Mouse (Mus musculus): ENCODE data around the gene Lrp1.

Gene Lrp1

DNA sequence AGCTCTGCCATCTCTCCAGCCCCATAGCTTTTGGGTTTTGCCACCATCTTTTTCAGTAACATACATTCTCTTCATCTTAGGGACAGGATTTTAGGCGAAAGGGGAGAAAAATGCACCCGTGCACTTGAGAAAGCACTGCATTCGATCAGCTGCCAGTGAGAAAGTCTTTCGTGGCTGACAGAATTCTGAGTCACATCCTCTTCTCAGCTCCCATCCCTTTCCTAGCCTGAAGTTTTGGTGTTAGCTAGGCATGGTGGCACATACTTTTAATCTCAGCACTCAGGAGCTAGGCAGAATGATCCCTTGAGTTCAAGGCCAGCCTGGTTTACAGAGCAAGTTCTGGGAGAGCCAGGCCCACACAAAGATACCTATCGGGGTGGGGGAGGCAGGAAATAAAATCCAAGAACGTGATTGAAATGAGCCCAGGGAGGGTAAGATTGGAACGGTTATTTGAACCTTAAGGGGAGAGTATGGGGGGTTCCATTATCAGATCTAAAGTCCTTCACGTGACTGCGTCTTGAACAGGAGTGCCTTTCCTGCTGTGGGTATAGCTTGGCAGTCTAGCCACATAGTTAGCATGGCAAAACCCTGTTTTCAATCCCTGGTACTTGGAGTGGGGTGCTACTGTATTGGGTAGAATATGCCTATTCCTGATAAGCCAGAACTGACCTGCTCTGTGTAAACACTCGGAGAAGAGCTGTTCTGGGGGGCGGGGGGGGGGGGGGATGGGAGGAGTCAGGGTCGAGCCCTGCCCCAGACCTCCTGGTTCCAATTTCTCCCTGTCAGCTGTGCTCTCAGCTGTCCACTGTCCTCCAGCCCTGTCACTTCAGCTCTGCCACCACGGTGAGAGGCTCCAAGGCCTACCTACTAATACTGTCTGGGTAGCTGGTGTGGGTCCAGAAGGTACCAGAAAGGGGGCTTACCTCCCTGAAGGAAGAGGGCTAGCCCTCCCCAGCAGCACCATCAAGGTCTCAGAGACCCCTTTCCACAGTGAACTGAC, 119.8 kb downstream of the Lrp1 start, which contains the start of gene Stac3:
Gene Stac3, plus strand, starts transcription at position 793 of the 1,000 bp plus-strand sequence.
- DNase-seq (ENCODE audit: low spot score), result no peak

DNA sequence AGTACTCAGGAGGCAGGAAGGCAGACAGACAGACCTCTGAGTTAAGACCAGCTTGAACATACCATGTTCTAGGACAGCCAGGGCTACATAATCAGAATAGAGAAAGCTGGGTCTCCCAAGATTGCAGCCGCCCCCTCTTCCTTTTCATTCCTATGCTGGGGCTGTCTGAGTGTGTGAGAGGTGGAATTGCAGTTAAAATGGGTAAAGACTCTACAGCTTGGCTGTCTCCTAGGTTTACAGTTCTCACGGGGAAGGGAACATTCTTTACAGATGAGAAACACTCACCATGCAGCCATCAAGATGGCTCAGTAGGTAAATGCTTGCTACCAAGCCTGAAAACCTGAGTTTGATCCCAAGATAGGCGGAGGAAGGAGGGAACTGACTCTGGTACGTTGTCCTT, 120.9 kb downstream of the Lrp1 start:
- no peak for DNase-seq (ENCODE audit: low spot score)

DNA sequence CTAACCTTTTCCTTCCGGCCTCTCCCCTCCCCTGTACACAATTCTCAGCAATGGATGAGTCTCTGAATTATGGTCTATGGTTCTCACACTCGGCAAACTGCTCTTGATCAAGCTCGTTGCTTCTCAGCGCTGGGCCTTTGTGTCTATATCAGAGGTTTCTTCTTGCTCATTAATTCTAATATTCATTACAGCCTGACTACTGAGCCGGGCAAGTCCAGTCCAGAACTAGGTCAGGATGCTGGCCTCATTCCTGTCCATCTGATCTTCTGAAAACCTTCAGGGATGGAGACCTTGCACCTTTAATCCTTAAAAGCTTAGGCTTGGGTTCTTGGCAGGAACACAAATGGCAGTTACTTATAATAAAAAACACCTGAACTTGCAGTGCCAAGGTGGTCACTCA, 121.4 kb downstream of the Lrp1 start:
- no peak for DNase-seq (ENCODE audit: low spot score)

DNA sequence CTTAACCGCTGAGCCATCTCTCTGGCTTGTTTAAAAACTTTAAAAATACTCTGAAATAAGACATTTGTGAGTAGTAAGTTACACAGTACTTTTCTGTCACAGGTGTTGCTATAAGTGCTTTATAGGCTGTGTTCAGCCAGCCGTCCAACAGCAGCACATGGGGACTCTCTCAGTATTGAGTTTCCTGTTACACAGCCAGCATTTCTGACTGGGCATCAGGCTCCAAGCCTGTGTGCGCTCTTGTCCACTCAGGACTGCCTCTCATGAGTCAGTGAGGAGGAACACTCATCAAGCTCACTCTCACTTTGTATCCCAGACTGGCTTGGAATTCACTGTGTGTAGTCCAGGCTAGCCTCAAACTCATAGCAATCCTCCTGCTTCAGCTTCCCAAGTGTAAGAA, 124.8 kb downstream of the Lrp1 start:
- no peak for DNase-seq (ENCODE audit: low spot score)

DNA sequence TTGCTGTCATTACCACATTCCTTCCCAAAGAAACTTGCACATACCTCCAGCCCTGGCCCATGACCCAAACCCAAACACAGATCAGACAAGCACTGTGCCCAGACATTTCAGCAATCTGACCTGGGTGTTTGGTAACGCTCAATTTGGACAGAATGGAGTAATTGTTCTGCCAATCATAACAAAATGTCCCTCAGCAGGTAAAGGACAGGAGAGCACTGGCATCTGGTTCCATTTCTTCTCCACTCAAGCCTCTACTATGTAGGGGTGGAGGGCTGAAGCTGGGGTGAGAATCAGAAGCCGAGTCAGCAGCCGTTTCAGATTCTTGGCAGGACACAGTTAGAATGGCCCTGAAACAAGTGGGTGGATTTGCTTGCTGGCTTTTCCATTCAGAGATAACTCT, 128.8 kb downstream of the Lrp1 start:
- DNase-seq (ENCODE audit: low spot score), result no peak

DNA sequence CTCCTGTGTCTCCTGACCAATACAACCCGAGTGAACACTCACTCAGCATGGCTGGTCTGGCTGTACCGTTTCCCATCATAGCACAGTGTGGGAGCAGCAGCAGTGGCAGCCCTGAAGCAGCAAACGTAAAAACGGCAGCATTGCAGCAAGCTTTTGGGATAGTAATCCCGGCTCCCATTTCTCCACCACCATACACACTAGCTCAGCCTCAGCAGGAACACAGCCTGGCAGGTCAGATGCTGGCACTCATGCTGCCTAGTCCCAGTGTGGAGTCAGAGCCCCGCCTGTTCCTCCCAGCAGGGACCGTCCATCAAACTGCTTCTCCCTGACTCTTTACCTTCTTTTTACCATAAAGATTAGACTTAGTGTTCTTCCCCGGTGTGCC, 129.8 kb downstream of the Lrp1 start:
- no peak for DNase-seq (ENCODE audit: low spot score)

DNA sequence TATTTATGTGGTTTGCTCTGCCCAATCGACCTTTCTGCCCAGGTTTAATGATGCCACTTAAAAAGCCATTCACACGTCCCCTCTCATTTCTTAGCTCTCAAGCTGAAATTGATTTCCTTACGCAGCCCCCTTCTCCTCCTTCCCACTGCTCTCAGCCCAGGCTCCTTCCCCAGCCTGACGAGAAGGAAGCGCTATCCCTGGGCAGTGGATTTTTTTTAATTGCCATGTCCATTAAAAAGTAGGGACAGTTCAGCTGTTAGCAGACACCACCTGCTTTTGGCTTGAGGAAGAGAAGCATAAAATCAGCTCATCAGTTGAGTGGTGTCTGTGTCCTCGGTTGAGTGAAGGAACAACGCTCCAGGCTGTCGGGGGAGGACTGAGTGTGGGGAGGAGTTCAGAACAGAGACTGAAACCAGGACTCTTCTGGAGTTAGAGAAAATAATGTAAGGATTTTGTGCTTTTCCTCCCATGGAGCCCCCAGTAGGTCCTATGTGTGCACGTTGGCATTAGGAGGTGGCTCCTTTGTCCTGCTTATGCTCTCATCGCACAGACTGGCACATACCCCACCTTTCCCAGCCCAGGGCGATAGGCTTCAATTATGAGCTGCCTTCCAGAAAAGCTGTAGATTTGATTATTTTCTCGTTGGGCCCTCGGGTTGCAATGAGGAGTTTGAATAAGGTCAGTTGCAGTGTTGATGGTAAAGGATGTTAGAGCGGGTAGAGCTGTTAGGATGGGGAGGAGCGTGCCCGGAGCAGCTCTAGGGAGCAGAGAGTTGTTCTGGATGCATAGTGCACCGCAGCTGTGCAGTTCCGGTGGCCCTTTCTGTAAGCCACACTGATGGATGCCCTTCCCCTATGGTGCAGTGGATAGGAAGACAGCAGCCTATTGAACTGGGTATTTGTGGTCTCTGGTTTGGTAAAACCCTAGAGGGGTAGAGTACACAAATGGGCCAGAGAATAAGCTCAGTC, 130.5 kb downstream of the Lrp1 start:
- DNase-seq (ENCODE audit: low spot score), result no peak

DNA sequence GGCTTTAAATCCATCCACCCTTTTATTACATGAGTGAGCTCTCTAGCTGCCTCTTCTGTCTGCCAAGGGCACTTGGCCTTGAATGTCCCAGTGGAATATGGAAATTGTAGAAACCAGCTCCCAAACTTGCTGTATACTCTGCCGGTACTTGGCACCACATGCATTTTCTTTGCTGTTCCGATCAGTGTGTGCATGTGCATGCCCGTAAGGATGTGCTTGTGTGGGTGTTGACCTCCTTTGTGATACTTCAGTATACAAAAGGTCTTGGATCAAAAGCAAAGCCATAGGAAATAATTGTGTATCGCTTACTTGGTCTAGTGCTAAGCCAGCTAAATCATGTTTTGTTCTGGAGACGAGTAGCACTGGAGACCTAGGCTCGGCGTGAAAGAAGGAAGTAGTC, 132.1 kb downstream of the Lrp1 start:
- DNase-seq (ENCODE audit: low spot score), result no peak

Measured in spleen, adult 12 weeks (tissue).